ENCODE assay signal across 27 mouse cellular contexts in the genomic region with DNA sequence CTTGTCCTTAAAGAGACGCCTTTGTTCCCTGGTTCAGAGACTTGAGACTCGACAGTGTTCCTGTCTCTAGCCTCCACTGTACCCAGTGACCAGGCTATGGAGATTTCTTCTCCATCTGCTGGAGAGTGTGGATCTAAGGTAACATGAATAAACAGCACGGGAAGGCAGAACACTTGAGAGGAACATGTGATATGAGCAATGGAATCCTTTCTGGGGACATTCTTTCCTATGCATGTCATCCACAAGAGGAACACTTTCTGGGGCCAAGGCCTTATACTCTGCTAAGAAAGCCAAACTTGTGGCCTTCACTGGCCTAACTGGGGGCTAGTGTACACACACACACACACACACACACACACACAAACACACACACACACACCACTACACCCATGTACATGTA. TPM values are rescaled to one million over a fixed set of nuclear protein-coding genes. Genes with fewer than 3 reads are reported as not detected.
DNase-seq lines count a peak whose midpoint lies in the region; ATAC-seq lines count a peak whose summit lies in the region.
"Had no signal": no experiment of that assay in that cellular context is flagged by ENCODE, and none has a peak within 500 bp of the region (broad histone marks: within the 10 kb centered on the region; RNA-seq: fewer than 3 reads in every experiment).

No protein-coding gene starts in this region.

- H3K27ac ChIP-seq in heart, embryonic 11.5 days (ENCODE audit: low read depth, low read length): 0 out of 2 replicates have a peak overlapping the region, but pooled peaks have one; percentile 46
- peak overlapping the region; percentile 54 to 61 for H3K27ac ChIP-seq in heart, embryonic 14.5 days (replicated peaks in 1 of 2; ENCODE audit: control insufficient read depth in 1 of 2, insufficient read depth in 1 of 2, low read depth in 2 of 2, low read length in 2 of 2)
- no peak overlapping the region for H3K27ac ChIP-seq in forebrain, embryonic 12.5 days
- H3K27ac ChIP-seq: forebrain, embryonic 15.5 days; hindbrain, embryonic 15.5 days; kidney, postnatal 0 days; left cerebral cortex, adult 2 months; limb, embryonic 15.5 days; liver, embryonic 14.5 days; midbrain, embryonic 10.5 days; neural tube, embryonic 13.5 days had no signal

- H3K9me3 ChIP-seq in heart, embryonic 11.5 days (replicated peaks; ENCODE audit: control insufficient read depth, low read length): no peaks in the 10 kb centered on the region
- no peaks in the 10 kb centered on the region for H3K9me3 ChIP-seq in heart, embryonic 14.5 days (ENCODE audit: control insufficient read depth, low read length)
- no peaks in the 10 kb centered on the region for H3K9me3 ChIP-seq in forebrain, embryonic 12.5 days
- H3K9me3 ChIP-seq: forebrain, embryonic 15.5 days; hindbrain, embryonic 15.5 days; limb, embryonic 15.5 days; midbrain, embryonic 10.5 days; neural tube, embryonic 13.5 days had no signal

- intact Hi-C loops in heart, postnatal 14 days (cut with DNase I): no loop called here

- peaks cover 10% of the 10 kb centered on the region for H3K4me1 ChIP-seq in heart, embryonic 11.5 days (ENCODE audit: control insufficient read depth, insufficient read depth, low read length)
- peaks cover 12 to 17% of the 10 kb centered on the region in 2 experiments for H3K4me1 ChIP-seq in heart, embryonic 14.5 days (ENCODE audit: control insufficient read depth in 2 of 2, insufficient read depth in 2 of 2, low read length in 2 of 2)
- no peaks in the 10 kb centered on the region for H3K4me1 ChIP-seq in forebrain, embryonic 12.5 days
- H3K4me1 ChIP-seq: forebrain, embryonic 15.5 days; hindbrain, embryonic 15.5 days; limb, embryonic 15.5 days; neural tube, embryonic 13.5 days had no signal

- H3K27me3 ChIP-seq in heart, embryonic 11.5 days (ENCODE audit: control insufficient read depth, insufficient read depth, low read length): no peaks in the 10 kb centered on the region
- H3K27me3 ChIP-seq in heart, embryonic 14.5 days (ENCODE audit: control insufficient read depth, insufficient read depth, low read length): no peaks in the 10 kb centered on the region
- peaks cover 7% of the 10 kb centered on the region; the same call in 1 of the 2 replicates for H3K27me3 ChIP-seq in forebrain, embryonic 12.5 days
- H3K27me3 ChIP-seq: forebrain, embryonic 15.5 days; hindbrain, embryonic 15.5 days; limb, embryonic 15.5 days; neural tube, embryonic 13.5 days had no signal

- WGBS in heart, embryonic 11.5 days (ENCODE audit: insufficient replicate concordance): 49% methylated on average over 3 of the region's 3 CpGs
- WGBS in heart, embryonic 14.5 days: 43% methylated on average over 3 of the region's 3 CpGs
- 80% methylated on average over 3 of the region's 3 CpGs for WGBS in forebrain, embryonic 12.5 days

- no peak overlapping the region for H3K9ac ChIP-seq in heart, embryonic 11.5 days (ENCODE audit: low read depth, low read length)
- no peak overlapping the region for H3K9ac ChIP-seq in heart, embryonic 14.5 days (ENCODE audit: low read length)
- H3K9ac ChIP-seq in forebrain, embryonic 12.5 days: no peak overlapping the region
- H3K9ac ChIP-seq: forebrain, embryonic 15.5 days; hindbrain, embryonic 15.5 days; limb, embryonic 15.5 days; liver, embryonic 14.5 days; neural tube, embryonic 13.5 days had no signal

- no peaks in the 10 kb centered on the region for H3K36me3 ChIP-seq in heart, embryonic 11.5 days (ENCODE audit: control insufficient read depth, insufficient read depth, low read length)
- no peaks in the 10 kb centered on the region for H3K36me3 ChIP-seq in heart, embryonic 14.5 days (ENCODE audit: control insufficient read depth, insufficient read depth, low read length)
- no peaks in the 10 kb centered on the region for H3K36me3 ChIP-seq in forebrain, embryonic 12.5 days (replicated peaks)
- H3K36me3 ChIP-seq: forebrain, embryonic 15.5 days; hindbrain, embryonic 15.5 days; limb, embryonic 15.5 days; midbrain, embryonic 10.5 days; neural tube, embryonic 13.5 days had no signal

- no peak overlapping the region for H3K4me2 ChIP-seq in heart, embryonic 11.5 days
- H3K4me2 ChIP-seq in heart, embryonic 14.5 days (ENCODE audit: low read length): 0 out of 2 replicates have a peak overlapping the region, but pooled peaks have one; percentile 7
- H3K4me2 ChIP-seq in forebrain, embryonic 12.5 days: no peak overlapping the region
- H3K4me2 ChIP-seq: forebrain, embryonic 15.5 days; hindbrain, embryonic 15.5 days; limb, embryonic 15.5 days; neural tube, embryonic 13.5 days had no signal

- H3K4me3 ChIP-seq in heart, embryonic 11.5 days (ENCODE audit: low read depth, low read length): no peak overlapping the region
- H3K4me3 ChIP-seq in heart, embryonic 14.5 days (ENCODE audit: control insufficient read depth in 1 of 2, insufficient read depth in 1 of 2, low read depth in 1 of 2, low read length in 2 of 2): no peak overlapping the region
- H3K4me3 ChIP-seq in forebrain, embryonic 12.5 days (replicated peaks): no peak overlapping the region
- H3K4me3 ChIP-seq: forebrain, embryonic 15.5 days; hindbrain, embryonic 15.5 days; left cerebral cortex, adult 2 months; limb, embryonic 15.5 days; midbrain, embryonic 10.5 days; myocyte; neural tube, embryonic 13.5 days had no signal

- no peak for DNase-seq in heart, postnatal 14 days
- DNase-seq in lung, postnatal 36 days: peak; percentile 40
- no peak for DNase-seq in lung, postnatal 4 days
- DNase-seq in layer of hippocampus, adult 9-10 months (ENCODE audit: low spot score): no peak
- DNase-seq: adrenal gland, postnatal 10 days; cerebellum, adult 2 months; cerebellum, postnatal 36 days; embryo, embryonic 11 days; gastrocnemius, postnatal 10 days; kidney, adult 2 months; left cerebral cortex, postnatal 4 days; thymus, adult 18-20 months; thymus, postnatal 36 days had no signal

- ATAC-seq in heart, embryonic 11.5 days (replicated peaks; ENCODE audit: insufficient number of reproducible peaks, low FRiP score, low TSS enrichment): no peak; the same call in 1 of the 2 replicates
- ATAC-seq in heart, embryonic 14.5 days (ENCODE audit: insufficient number of reproducible peaks, insufficient read depth, low FRiP score, low read depth): peak; percentile 62
- no peak for ATAC-seq in forebrain, embryonic 12.5 days (ENCODE audit: low FRiP score)
- ATAC-seq: forebrain, embryonic 15.5 days; midbrain, embryonic 16.5 days had no signal

RNA-seq across cellular contexts. Expression of a gene that starts 32.4 kb away (rescaled TPM):
- 435 and 522 TPM in 2 replicates for polyA plus RNA-seq in heart, embryonic 11.5 days (2014; fragmentation: Nextera tagmentation; extraction: Ambion mirVana)
- 100 to 1,000 TPM; 365 to 412 TPM for total RNA-seq in heart, postnatal 14 days (2021)
- 492 and 510 TPM in 2 replicates for polyA plus RNA-seq in heart, embryonic 14.5 days (2014; fragmentation: Nextera tagmentation; extraction: Ambion mirVana)
- 413 and 445 TPM in 2 replicates for polyA plus RNA-seq in forebrain, embryonic 12.5 days (2016; fragmentation: Nextera tagmentation; extraction: Ambion mirVana)

RNA-seq across cellular contexts. Expression of a gene that starts 40.5 kb away (rescaled TPM):
- 0.86 and 1.2 TPM in 2 replicates for polyA plus RNA-seq in heart, embryonic 11.5 days (2014; fragmentation: Nextera tagmentation; extraction: Ambion mirVana)
- 1 to 10 TPM; 5.5 to 5.7 TPM for total RNA-seq in heart, postnatal 14 days (2021)
- 2.1 and 2.6 TPM in 2 replicates for polyA plus RNA-seq in heart, embryonic 14.5 days (2014; fragmentation: Nextera tagmentation; extraction: Ambion mirVana)
- polyA plus RNA-seq in forebrain, embryonic 12.5 days (2016; fragmentation: Nextera tagmentation; extraction: Ambion mirVana): 1.4 and 1.7 TPM in 2 replicates
- total RNA-seq: hematopoietic stem cell, adult 5-6 weeks had no signal
